Mouse (Mus musculus): ENCODE measurements at regions not wholly inside any gene's neighbourhood (a gene's known extent, or its start where the extent isn't known, plus 50 kb on each side); places are given as distances from the start of the nearest gene placed in this dataset.

GRCm38 (mm10) chr5:96924736-96925429 lies 72.6 kb upstream of the Bmp2k start:
- H3K4me2 ChIP-seq (ENCODE audit: low read depth, low read length), result no peak overlapping the region
- no peak overlapping the region for H3K9ac ChIP-seq (ENCODE audit: low read length)
- no peak overlapping the region for H3K27ac ChIP-seq (ENCODE audit: low read length)
- no peaks in the 10 kb centered on the region for H3K27me3 ChIP-seq (ENCODE audit: control insufficient read depth, insufficient read depth, low read length)
- H3K4me3 ChIP-seq (ENCODE audit: low read length), result no peak overlapping the region
- H3K9me3 ChIP-seq (replicated peaks; ENCODE audit: control insufficient read depth, low read length), result no peaks in the 10 kb centered on the region
- H3K4me1 ChIP-seq (ENCODE audit: control insufficient read depth, insufficient read depth, low read length), result peaks cover 4% of the 10 kb centered on the region; the same call in 1 of the 2 replicates
- ATAC-seq (replicated peaks; ENCODE audit: extremely low read depth, insufficient read depth, low FRiP score), result no peak
- no peaks in the 10 kb centered on the region for H3K36me3 ChIP-seq (ENCODE audit: control insufficient read depth, insufficient read depth)
- WGBS, result 74% methylated on average over 6 of the region's 7 CpGs

- no peaks in the 10 kb centered on the region for H3K36me3 ChIP-seq (ENCODE audit: control insufficient read depth, insufficient read depth)
- ATAC-seq (replicated peaks; ENCODE audit: extremely low read depth, insufficient read depth, low FRiP score), result no peak
- peaks cover 4% of the 10 kb centered on the region; the same call in 1 of the 2 replicates for H3K4me1 ChIP-seq (ENCODE audit: control insufficient read depth, insufficient read depth, low read length)
- 81% methylated on average over 2 of the region's 2 CpGs for WGBS
- no peaks in the 10 kb centered on the region for H3K27me3 ChIP-seq (ENCODE audit: control insufficient read depth, insufficient read depth, low read length)
- no peaks in the 10 kb centered on the region for H3K9me3 ChIP-seq (replicated peaks; ENCODE audit: control insufficient read depth, low read length)
- no peak overlapping the region for H3K9ac ChIP-seq (ENCODE audit: low read length)
- no peak overlapping the region for H3K4me3 ChIP-seq (ENCODE audit: low read length)
- no peak overlapping the region for H3K27ac ChIP-seq (ENCODE audit: low read length)
- no peak overlapping the region for H3K4me2 ChIP-seq (ENCODE audit: low read depth, low read length)
Observed at GRCm38 (mm10) chr5:96925943-96926342, 71.5 kb upstream of the Bmp2k start.

GRCm38 (mm10) chr5:96931091-96931490 lies 66.4 kb upstream of the Bmp2k start:
- H3K27ac ChIP-seq (ENCODE audit: low read length), result no peak overlapping the region
- H3K9me3 ChIP-seq (replicated peaks; ENCODE audit: control insufficient read depth, low read length), result no peaks in the 10 kb centered on the region
- no peaks in the 10 kb centered on the region for H3K4me1 ChIP-seq (ENCODE audit: control insufficient read depth, insufficient read depth, low read length)
- no peak for ATAC-seq (replicated peaks; ENCODE audit: extremely low read depth, insufficient read depth, low FRiP score)
- no peaks in the 10 kb centered on the region for H3K27me3 ChIP-seq (ENCODE audit: control insufficient read depth, insufficient read depth, low read length)
- H3K4me2 ChIP-seq (ENCODE audit: low read depth, low read length), result no peak overlapping the region
- no peak overlapping the region for H3K4me3 ChIP-seq (ENCODE audit: low read length)
- no peaks in the 10 kb centered on the region for H3K36me3 ChIP-seq (ENCODE audit: control insufficient read depth, insufficient read depth)
- H3K9ac ChIP-seq (ENCODE audit: low read length), result no peak overlapping the region
- 43% methylated on average over 2 of the region's 2 CpGs for WGBS

GRCm38 (mm10) chr5:96931576-96932152 lies 65.8 kb upstream of the Bmp2k start:
- Histone ChIP-seq H3K27ac (ENCODE audit: low read length) (no peak overlapping the region), H3K4me1 (ENCODE audit: control insufficient read depth, insufficient read depth, low read length) (no peaks in the 10 kb centered on the region), H3K9me3 (replicated peaks; ENCODE audit: control insufficient read depth, low read length) (no peaks in the 10 kb centered on the region), H3K27me3 (ENCODE audit: control insufficient read depth, insufficient read depth, low read length) (no peaks in the 10 kb centered on the region), H3K4me3 (ENCODE audit: low read length) (no peak overlapping the region), H3K4me2 (ENCODE audit: low read depth, low read length) (no peak overlapping the region), H3K36me3 (ENCODE audit: control insufficient read depth, insufficient read depth) (no peaks in the 10 kb centered on the region), H3K9ac (ENCODE audit: low read length) (no peak overlapping the region)
- 55% methylated on average over 4 of the region's 4 CpGs for WGBS
- no peak for ATAC-seq (replicated peaks; ENCODE audit: extremely low read depth, insufficient read depth, low FRiP score)

- H3K36me3 ChIP-seq (ENCODE audit: control insufficient read depth, insufficient read depth), result no peaks in the 10 kb centered on the region
- WGBS, result 60% methylated on average over 3 of the region's 3 CpGs
- H3K27ac ChIP-seq (ENCODE audit: low read length), result no peak overlapping the region
- H3K9me3 ChIP-seq (replicated peaks; ENCODE audit: control insufficient read depth, low read length), result no peaks in the 10 kb centered on the region
- no peak for ATAC-seq (replicated peaks; ENCODE audit: extremely low read depth, insufficient read depth, low FRiP score)
- H3K9ac ChIP-seq (ENCODE audit: low read length), result no peak overlapping the region
- H3K4me1 ChIP-seq (ENCODE audit: control insufficient read depth, insufficient read depth, low read length), result peaks cover 8% of the 10 kb centered on the region
- H3K27me3 ChIP-seq (ENCODE audit: control insufficient read depth, insufficient read depth, low read length), result no peaks in the 10 kb centered on the region
- H3K4me2 ChIP-seq (ENCODE audit: low read depth, low read length), result no peak overlapping the region
- H3K4me3 ChIP-seq (ENCODE audit: low read length), result no peak overlapping the region
Observed at GRCm38 (mm10) chr5:96936239-96936638, 61.2 kb upstream of the Bmp2k start.

- Histone ChIP-seq H3K27ac (ENCODE audit: low read length) (no peak overlapping the region), H3K9ac (ENCODE audit: low read length) (no peak overlapping the region), H3K4me3 (ENCODE audit: low read length) (no peak overlapping the region), H3K36me3 (ENCODE audit: control insufficient read depth, insufficient read depth) (no peaks in the 10 kb centered on the region), H3K27me3 (ENCODE audit: control insufficient read depth, insufficient read depth, low read length) (no peaks in the 10 kb centered on the region), H3K9me3 (replicated peaks; ENCODE audit: control insufficient read depth, low read length) (no peaks in the 10 kb centered on the region), H3K4me2 (ENCODE audit: low read depth, low read length) (no peak overlapping the region), H3K4me1 (ENCODE audit: control insufficient read depth, insufficient read depth, low read length) (peaks cover 9% of the 10 kb centered on the region)
- no peak for ATAC-seq (replicated peaks; ENCODE audit: extremely low read depth, insufficient read depth, low FRiP score)
- WGBS, result 76% methylated on average over 11 of the region's 11 CpGs
Observed at GRCm38 (mm10) chr5:96938718-96939117, 58.8 kb upstream of the Bmp2k start.

- no peak overlapping the region for H3K4me3 ChIP-seq (ENCODE audit: low read length)
- no peaks in the 10 kb centered on the region for H3K27me3 ChIP-seq (ENCODE audit: control insufficient read depth, insufficient read depth, low read length)
- peaks cover 11% of the 10 kb centered on the region for H3K4me1 ChIP-seq (ENCODE audit: control insufficient read depth, insufficient read depth, low read length)
- no peak overlapping the region for H3K9ac ChIP-seq (ENCODE audit: low read length)
- no peak overlapping the region for H3K4me2 ChIP-seq (ENCODE audit: low read depth, low read length)
- no peak overlapping the region for H3K27ac ChIP-seq (ENCODE audit: low read length)
- H3K36me3 ChIP-seq (ENCODE audit: control insufficient read depth, insufficient read depth), result no peaks in the 10 kb centered on the region
- ATAC-seq (replicated peaks; ENCODE audit: extremely low read depth, insufficient read depth, low FRiP score), result no peak
- 30% methylated on average over 1 of the region's 1 CpGs for WGBS
- no peaks in the 10 kb centered on the region for H3K9me3 ChIP-seq (replicated peaks; ENCODE audit: control insufficient read depth, low read length)
Observed at GRCm38 (mm10) chr5:96939273-96939672, 58.2 kb upstream of the Bmp2k start.

- Histone ChIP-seq H3K27ac (ENCODE audit: low read length) (no peak overlapping the region), H3K4me1 (ENCODE audit: control insufficient read depth, insufficient read depth, low read length) (peaks cover 11% of the 10 kb centered on the region), H3K9ac (ENCODE audit: low read length) (no peak overlapping the region), H3K27me3 (ENCODE audit: control insufficient read depth, insufficient read depth, low read length) (no peaks in the 10 kb centered on the region), H3K4me2 (ENCODE audit: low read depth, low read length) (no peak overlapping the region), H3K9me3 (replicated peaks; ENCODE audit: control insufficient read depth, low read length) (no peaks in the 10 kb centered on the region), H3K36me3 (ENCODE audit: control insufficient read depth, insufficient read depth) (no peaks in the 10 kb centered on the region), H3K4me3 (ENCODE audit: low read length) (no peak overlapping the region)
- WGBS, result 65% methylated on average over 12 of the region's 12 CpGs
- ATAC-seq (replicated peaks; ENCODE audit: extremely low read depth, insufficient read depth, low FRiP score), result peak; percentile 60; the same call in 1 of the 2 replicates
Observed at GRCm38 (mm10) chr5:96940170-96941086, 57.1 kb upstream of the Bmp2k start.

GRCm38 (mm10) chr5:96941087-96941468 lies 56.4 kb upstream of the Bmp2k start:
- no peaks in the 10 kb centered on the region for H3K9me3 ChIP-seq (replicated peaks; ENCODE audit: control insufficient read depth, low read length)
- no peaks in the 10 kb centered on the region for H3K27me3 ChIP-seq (ENCODE audit: control insufficient read depth, insufficient read depth, low read length)
- H3K4me1 ChIP-seq (ENCODE audit: control insufficient read depth, insufficient read depth, low read length), result peaks cover 11% of the 10 kb centered on the region
- no peak overlapping the region for H3K4me3 ChIP-seq (ENCODE audit: low read length)
- no peak for ATAC-seq (replicated peaks; ENCODE audit: extremely low read depth, insufficient read depth, low FRiP score)
- H3K4me2 ChIP-seq (ENCODE audit: low read depth, low read length), result no peak overlapping the region
- 45% methylated on average over 7 of the region's 7 CpGs for WGBS
- no peak overlapping the region for H3K9ac ChIP-seq (ENCODE audit: low read length)
- H3K36me3 ChIP-seq (ENCODE audit: control insufficient read depth, insufficient read depth), result no peaks in the 10 kb centered on the region
- H3K27ac ChIP-seq (ENCODE audit: low read length), result no peak overlapping the region

All from heart, embryonic 16.5 days (tissue).